Mouse (Mus musculus): Measurements from ENCODE around the gene Thap11. TPM values are rescaled to one million over a fixed set of nuclear protein-coding genes. Genes with fewer than 3 reads are reported as not detected.
A peak's percentile ranks its signal among the peaks of the same experiment; 100 is the strongest.

The Thap11 gene
- polyA plus RNA-seq, 1 experiment from 2014 or later, result 66.5 TPM

DNA sequence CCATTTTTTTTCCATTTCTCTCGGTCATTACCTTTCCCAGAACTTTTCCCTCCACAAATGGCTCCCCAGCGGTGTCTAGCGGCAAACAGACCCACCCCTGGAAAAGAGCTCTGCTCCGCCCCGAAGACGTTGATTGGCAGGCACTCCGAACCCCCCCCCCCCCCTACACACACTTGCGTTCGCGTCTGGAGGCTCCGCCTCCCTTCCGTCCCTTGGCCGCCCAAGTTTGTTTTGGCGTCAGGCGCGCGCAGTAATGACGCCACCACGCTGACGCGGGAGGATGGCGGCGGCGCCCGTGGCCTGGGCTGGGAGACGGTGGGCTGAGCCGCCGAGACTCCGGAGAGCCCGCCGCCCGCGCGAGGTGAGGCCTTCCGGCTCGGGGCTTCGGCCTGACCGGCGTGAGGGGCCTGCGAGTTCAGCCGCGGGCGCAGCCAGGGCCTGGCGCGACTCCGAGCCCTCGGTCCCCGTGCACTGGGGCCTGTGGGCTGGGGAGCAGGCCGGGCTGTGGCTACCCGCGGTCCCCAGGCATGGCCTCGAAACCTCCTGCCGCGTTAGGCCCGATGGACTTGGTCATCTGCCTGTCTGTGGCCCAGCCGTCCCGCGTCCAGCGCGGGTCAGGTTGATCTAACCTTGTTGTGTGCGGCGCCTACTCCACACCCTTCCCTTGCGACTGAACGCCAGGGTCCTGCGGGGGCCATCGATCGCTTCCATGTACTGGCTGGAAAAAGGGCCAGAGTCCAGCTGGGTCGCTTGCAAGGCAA lies 45.4 kb downstream of the Thap11 start, which contains the start of gene Pskh1:
TSS of gene Pskh1 (plus strand) at position 262 of the 761 bp plus-strand sequence.
- Histone ChIP-seq H3K9me3 (ENCODE audit: control insufficient read depth, low read length) (no peaks in the 10 kb centered on the region), H3K4me1 (replicated peaks; ENCODE audit: control insufficient read depth, insufficient read depth, low read length) (peaks cover 7% of the 10 kb centered on the region; the same call in 1 of the 2 replicates), H3K4me2 (peak within 1 kb of the TSS; percentile 74), H3K9ac (ENCODE audit: low read depth, low read length) (peak within 1 kb of the TSS; percentile 96), H3K4me3 (ENCODE audit: low read depth, low read length) (peak within 1 kb of the TSS; percentile 89), H3K27me3 (replicated peaks; ENCODE audit: control insufficient read depth, insufficient read depth, low read length) (no peaks in the 10 kb centered on the region), H3K36me3 (ENCODE audit: control insufficient read depth, insufficient read depth, low read length) (no peaks in the 10 kb centered on the region), H3K27ac (ENCODE audit: low read depth, low read length) (peak within 1 kb of the TSS; percentile 93)
- peak; percentile 94 for DNase-seq (ENCODE audit: low spot score)
- WGBS, result under 1% methylated on average over 68 of the region's 68 CpGs
- peak; percentile 85 for ATAC-seq (replicated peaks; ENCODE audit: low FRiP score)

DNA sequence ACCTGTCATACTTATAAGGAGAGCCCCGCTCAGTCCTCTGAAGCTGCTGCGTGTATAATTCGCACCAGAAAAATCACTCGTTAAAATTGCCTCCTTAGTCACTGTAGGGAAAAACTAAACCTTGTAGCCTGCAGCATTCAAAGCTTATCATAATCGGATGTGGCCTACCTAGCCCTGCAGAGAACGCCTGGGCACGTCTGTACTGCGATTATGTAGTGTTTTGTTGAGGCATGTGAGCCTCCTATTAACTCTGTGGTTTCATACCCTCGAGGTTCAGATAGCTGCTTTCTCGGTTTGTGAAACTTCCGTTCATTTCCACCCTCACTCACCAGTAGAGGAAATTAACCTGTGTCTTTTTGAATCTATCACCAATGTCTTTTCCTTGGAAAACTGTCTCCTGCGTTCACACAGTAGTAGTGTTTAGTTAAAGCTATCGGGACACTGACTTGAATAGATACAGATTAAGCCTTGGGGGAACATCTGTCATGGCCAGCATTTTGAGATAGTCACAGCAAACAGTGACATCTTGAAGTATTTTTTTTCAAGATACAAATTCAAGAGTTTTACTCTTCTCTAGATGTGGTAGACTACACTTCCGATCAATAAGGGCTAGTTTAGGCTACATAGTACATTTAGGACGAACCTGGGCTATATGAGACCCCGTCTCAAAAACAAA lies 46.1 kb downstream of the Thap11 start:
- Histone ChIP-seq H3K4me2 (peak overlapping the region; percentile 74), H3K9me3 (ENCODE audit: control insufficient read depth, low read length) (no peaks in the 10 kb centered on the region), H3K27me3 (replicated peaks; ENCODE audit: control insufficient read depth, insufficient read depth, low read length) (no peaks in the 10 kb centered on the region), H3K36me3 (ENCODE audit: control insufficient read depth, insufficient read depth, low read length) (no peaks in the 10 kb centered on the region), H3K4me1 (replicated peaks; ENCODE audit: control insufficient read depth, insufficient read depth, low read length) (peaks cover 7% of the 10 kb centered on the region; the same call in 1 of the 2 replicates), H3K27ac (ENCODE audit: low read depth, low read length) (peak overlapping the region; percentile 93), H3K9ac (ENCODE audit: low read depth, low read length) (peak overlapping the region; percentile 96), H3K4me3 (ENCODE audit: low read depth, low read length) (peak overlapping the region; percentile 89)
- WGBS, result 22% methylated on average over 16 of the region's 16 CpGs
- peak; percentile 69 for ATAC-seq (replicated peaks; ENCODE audit: low FRiP score)
- no peak for DNase-seq (ENCODE audit: low spot score)

Other genes with a start within 250 kb of the Thap11 start
- gene Ripor1, start 249.9 kb upstream of the Thap11 start, polyA plus RNA-seq (2014; fragmentation: Nextera tagmentation; extraction: Ambion mirVana), result 31.4 and 33.0 TPM in 2 replicates
- 79.0 and 83.2 TPM in 2 replicates for gene Ctcf, start 218.6 kb upstream of the Thap11 start, polyA plus RNA-seq (2014; fragmentation: Nextera tagmentation; extraction: Ambion mirVana)
- 0.53 TPM in 1 of 2 replicates, not detected in the other for gene Agrp, start 217.7 kb upstream of the Thap11 start, polyA plus RNA-seq (2014; fragmentation: Nextera tagmentation; extraction: Ambion mirVana)
- gene Carmil2, start 168.9 kb upstream of the Thap11 start, polyA plus RNA-seq (2014; fragmentation: Nextera tagmentation; extraction: Ambion mirVana), result 0.82 and 0.90 TPM in 2 replicates
- gene Acd, start 154.0 kb upstream of the Thap11 start, polyA plus RNA-seq (2014; fragmentation: Nextera tagmentation; extraction: Ambion mirVana), result 47.5 and 47.8 TPM in 2 replicates
- gene Pard6a, start 154.0 kb upstream of the Thap11 start, polyA plus RNA-seq (2014; fragmentation: Nextera tagmentation; extraction: Ambion mirVana), result 12.8 and 18.2 TPM in 2 replicates
- gene 4933405L10Rik, start 147.5 kb upstream of the Thap11 start, polyA plus RNA-seq (2014; fragmentation: Nextera tagmentation; extraction: Ambion mirVana), result 0.26 TPM in 1 of 2 replicates, not detected in the other
- gene Enkd1, start 146.9 kb upstream of the Thap11 start, polyA plus RNA-seq (2014; fragmentation: Nextera tagmentation; extraction: Ambion mirVana), result 22.3 and 23.6 TPM in 2 replicates
- gene Gfod2, start 96.5 kb upstream of the Thap11 start, polyA plus RNA-seq (2014; fragmentation: Nextera tagmentation; extraction: Ambion mirVana), result 9.0 and 10.7 TPM in 2 replicates
- 20.2 and 22.0 TPM in 2 replicates for gene Ranbp10, start 27.8 kb upstream of the Thap11 start, polyA plus RNA-seq (2014; fragmentation: Nextera tagmentation; extraction: Ambion mirVana)
- gene Tsnaxip1, start 27.4 kb upstream of the Thap11 start, polyA plus RNA-seq (2014; fragmentation: Nextera tagmentation; extraction: Ambion mirVana), result 0.12 TPM in 1 of 2 replicates, not detected in the other
- gene Cenpt, start 1.9 kb upstream of the Thap11 start, polyA plus RNA-seq (2014; fragmentation: Nextera tagmentation; extraction: Ambion mirVana), result 37.0 and 37.5 TPM in 2 replicates
- 304 and 312 TPM in 2 replicates for gene Nutf2, start 5.4 kb downstream of the Thap11 start, polyA plus RNA-seq (2014; fragmentation: Nextera tagmentation; extraction: Ambion mirVana)
- 43.7 and 47.5 TPM in 2 replicates for gene Edc4, start 25.7 kb downstream of the Thap11 start, polyA plus RNA-seq (2014; fragmentation: Nextera tagmentation; extraction: Ambion mirVana)
- not detected in 2 replicates for gene Nrn1l, start 38.4 kb downstream of the Thap11 start, polyA plus RNA-seq (2014; fragmentation: Nextera tagmentation; extraction: Ambion mirVana)
- gene Pskh1, start 45.3 kb downstream of the Thap11 start, polyA plus RNA-seq (2014; fragmentation: Nextera tagmentation; extraction: Ambion mirVana), result 21.4 and 22.8 TPM in 2 replicates
- gene Ctrl, start 78.7 kb downstream of the Thap11 start, polyA plus RNA-seq (2014; fragmentation: Nextera tagmentation; extraction: Ambion mirVana), result 1.9 and 3.0 TPM in 2 replicates
- 142 and 160 TPM in 2 replicates for gene Psmb10, start 83.3 kb downstream of the Thap11 start, polyA plus RNA-seq (2014; fragmentation: Nextera tagmentation; extraction: Ambion mirVana)
- gene Lcat, start 88.2 kb downstream of the Thap11 start, polyA plus RNA-seq (2014; fragmentation: Nextera tagmentation; extraction: Ambion mirVana), result 32.1 and 32.7 TPM in 2 replicates
- gene Slc12a4, start 111.0 kb downstream of the Thap11 start, polyA plus RNA-seq (2014; fragmentation: Nextera tagmentation; extraction: Ambion mirVana), result 25.6 and 25.8 TPM in 2 replicates
- not detected in 2 replicates for gene Dpep3, start 124.3 kb downstream of the Thap11 start, polyA plus RNA-seq (2014; fragmentation: Nextera tagmentation; extraction: Ambion mirVana)
- 24.0 and 25.0 TPM in 2 replicates for gene Dus2, start 136.2 kb downstream of the Thap11 start, polyA plus RNA-seq (2014; fragmentation: Nextera tagmentation; extraction: Ambion mirVana)
- gene Dpep2nb, start 150.8 kb downstream of the Thap11 start, polyA plus RNA-seq (2014; fragmentation: Nextera tagmentation; extraction: Ambion mirVana), result not detected in 2 replicates
- gene Ddx28, start 156.8 kb downstream of the Thap11 start, polyA plus RNA-seq (2014; fragmentation: Nextera tagmentation; extraction: Ambion mirVana), result 22.3 and 22.5 TPM in 2 replicates
- gene Nfatc3, start 203.7 kb downstream of the Thap11 start, polyA plus RNA-seq (2014; fragmentation: Nextera tagmentation; extraction: Ambion mirVana), result 5.3 and 6.2 TPM in 2 replicates

Data from liver, embryonic 11.5 days (tissue).